Mouse (Mus musculus) cerebellum, adult 2 months (tissue): Measurements from ENCODE around the gene Unc13d.

Source experiments
- CTCF ChIP-seq: fragments of 200-500 bp; IDR thresholded peaks from 2 replicates; pipeline ENCODE4 v1.5.1; 2011; ENCODE audit warnings: low read depth, mild to moderate bottlenecking, control low read depth, low read length, moderate library complexity, borderline replicate concordance; ENCODE audit not compliant: insufficient read depth
- POLR2A ChIP-seq: fragments of 200-500 bp; IDR thresholded peaks from 2 replicates; pipeline ENCODE4 v1.6.1; 2011; ENCODE audit warnings: low read length, control low read depth, borderline replicate concordance; ENCODE audit not compliant: insufficient read depth

- TF ChIP-seq CTCF (no peak), POLR2A (no peak)
Measured at GRCm38 (mm10) chr11:116043286-116043685, 34.5 kb downstream of the Unc13d start.
